Mouse (Mus musculus): ENCODE results near the gene Sgo1. TPM values are rescaled to one million over a fixed set of nuclear protein-coding genes. Genes with fewer than 3 reads are reported as not detected.
"Not testable (repeated sequence)": the region's sequence is repeated elsewhere in the genome, so short reads cannot be mapped to it uniquely, and the experiment has no call there.

The Sgo1 gene
- polyA plus RNA-seq, 1 experiment from 2014 or later, result 54.4 TPM

GRCm38 (mm10) chr17:53658668-53659067 is 30.5 kb downstream of the Sgo1 start:
- ATAC-seq (ENCODE audit: insufficient number of reproducible peaks, low FRiP score, low TSS enrichment, low read depth), result no peak
- no peak overlapping the region for H3K4me2 ChIP-seq (ENCODE audit: low read depth, severe bottlenecking)
- H3K4me1 ChIP-seq (ENCODE audit: control insufficient read depth, insufficient read depth, low read length), result no peaks in the 10 kb centered on the region
- H3K36me3 ChIP-seq (ENCODE audit: control insufficient read depth, insufficient read depth, low read length), result no peaks in the 10 kb centered on the region
- no peaks in the 10 kb centered on the region for H3K9me3 ChIP-seq (ENCODE audit: control insufficient read depth, low read length)
- no peak for DNase-seq (ENCODE audit: low spot score)
- H3K27ac ChIP-seq (replicated peaks; ENCODE audit: low read depth, low read length), result no peak overlapping the region
- H3K4me3 ChIP-seq (ENCODE audit: low read depth, low read length), result no peak overlapping the region
- no peaks in the 10 kb centered on the region for H3K27me3 ChIP-seq (ENCODE audit: control insufficient read depth, insufficient read depth, low read length)
- H3K9ac ChIP-seq (ENCODE audit: low read length), result no peak overlapping the region
- 89% methylated on average over 2 of the region's 2 CpGs for WGBS

- not testable (repeated sequence) for H3K27ac ChIP-seq (replicated peaks; ENCODE audit: low read depth, low read length); H3K4me1 ChIP-seq (ENCODE audit: control insufficient read depth, insufficient read depth, low read length); H3K4me3 ChIP-seq (ENCODE audit: low read depth, low read length); H3K36me3 ChIP-seq (ENCODE audit: control insufficient read depth, insufficient read depth, low read length); H3K27me3 ChIP-seq (ENCODE audit: control insufficient read depth, insufficient read depth, low read length); DNase-seq (ENCODE audit: low spot score); ATAC-seq (ENCODE audit: insufficient number of reproducible peaks, low FRiP score, low TSS enrichment, low read depth); H3K9me3 ChIP-seq (ENCODE audit: control insufficient read depth, low read length); H3K9ac ChIP-seq (ENCODE audit: low read length); H3K4me2 ChIP-seq (ENCODE audit: low read depth, severe bottlenecking)
- WGBS, result 74% methylated on average over 2 of the region's 2 CpGs
Measured at GRCm38 (mm10) chr17:53657391-53657790, 31.7 kb downstream of the Sgo1 start.

GRCm38 (mm10) chr17:53656369-53656860 is 32.7 kb downstream of the Sgo1 start:
- DNase-seq (ENCODE audit: low spot score) (no peak), ATAC-seq (ENCODE audit: insufficient number of reproducible peaks, low FRiP score, low TSS enrichment, low read depth) (no peak)
- Histone ChIP-seq H3K4me1 (ENCODE audit: control insufficient read depth, insufficient read depth, low read length) (no peaks in the 10 kb centered on the region), H3K9me3 (ENCODE audit: control insufficient read depth, low read length) (no peaks in the 10 kb centered on the region), H3K9ac (ENCODE audit: low read length) (no peak overlapping the region), H3K4me3 (ENCODE audit: low read depth, low read length) (no peak overlapping the region), H3K27ac (replicated peaks; ENCODE audit: low read depth, low read length) (no peak overlapping the region), H3K4me2 (ENCODE audit: low read depth, severe bottlenecking) (no peak overlapping the region), H3K36me3 (ENCODE audit: control insufficient read depth, insufficient read depth, low read length) (no peaks in the 10 kb centered on the region), H3K27me3 (ENCODE audit: control insufficient read depth, insufficient read depth, low read length) (no peaks in the 10 kb centered on the region)
- WGBS, result 54% methylated on average over 6 of the region's 6 CpGs

- no peaks in the 10 kb centered on the region for H3K9me3 ChIP-seq (ENCODE audit: control insufficient read depth, low read length)
Measured at GRCm38 (mm10) chr17:53655959-53656358, 33.2 kb downstream of the Sgo1 start.

GRCm38 (mm10) chr17:53655081-53655480 is 34.1 kb downstream of the Sgo1 start:
- no peak overlapping the region for H3K4me2 ChIP-seq (ENCODE audit: low read depth, severe bottlenecking)
- no peak overlapping the region for H3K27ac ChIP-seq (replicated peaks; ENCODE audit: low read depth, low read length)
- ATAC-seq (ENCODE audit: insufficient number of reproducible peaks, low FRiP score, low TSS enrichment, low read depth), result no peak
- no peaks in the 10 kb centered on the region for H3K9me3 ChIP-seq (ENCODE audit: control insufficient read depth, low read length)
- no peaks in the 10 kb centered on the region for H3K27me3 ChIP-seq (ENCODE audit: control insufficient read depth, insufficient read depth, low read length)
- no peaks in the 10 kb centered on the region for H3K36me3 ChIP-seq (ENCODE audit: control insufficient read depth, insufficient read depth, low read length)
- no peaks in the 10 kb centered on the region for H3K4me1 ChIP-seq (ENCODE audit: control insufficient read depth, insufficient read depth, low read length)
- no peak overlapping the region for H3K4me3 ChIP-seq (ENCODE audit: low read depth, low read length)
- DNase-seq (ENCODE audit: low spot score), result no peak
- H3K9ac ChIP-seq (ENCODE audit: low read length), result no peak overlapping the region
- 88% methylated on average over 6 of the region's 6 CpGs for WGBS

More at GRCm38 (mm10) chr17:53655959-53656358, 33.2 kb downstream of the Sgo1 start:
- DNase-seq (ENCODE audit: low spot score), result no peak
- ATAC-seq (ENCODE audit: insufficient number of reproducible peaks, low FRiP score, low TSS enrichment, low read depth), result no peak
- no peak overlapping the region for H3K9ac ChIP-seq (ENCODE audit: low read length)
- no peak overlapping the region for H3K4me3 ChIP-seq (ENCODE audit: low read depth, low read length)
- H3K4me2 ChIP-seq (ENCODE audit: low read depth, severe bottlenecking), result no peak overlapping the region
- H3K4me1 ChIP-seq (ENCODE audit: control insufficient read depth, insufficient read depth, low read length), result no peaks in the 10 kb centered on the region
- no peak overlapping the region for H3K27ac ChIP-seq (replicated peaks; ENCODE audit: low read depth, low read length)
- no peaks in the 10 kb centered on the region for H3K27me3 ChIP-seq (ENCODE audit: control insufficient read depth, insufficient read depth, low read length)
- no peaks in the 10 kb centered on the region for H3K36me3 ChIP-seq (ENCODE audit: control insufficient read depth, insufficient read depth, low read length)
- WGBS, result 90% methylated on average over 2 of the region's 2 CpGs

GRCm38 (mm10) chr17:53654596-53654995 is 34.5 kb downstream of the Sgo1 start:
- no peaks in the 10 kb centered on the region for H3K4me1 ChIP-seq (ENCODE audit: control insufficient read depth, insufficient read depth, low read length)
- H3K9ac ChIP-seq (ENCODE audit: low read length), result no peak overlapping the region
- ATAC-seq (ENCODE audit: insufficient number of reproducible peaks, low FRiP score, low TSS enrichment, low read depth) (no peak), DNase-seq (ENCODE audit: low spot score) (no peak)
- H3K27ac ChIP-seq (replicated peaks; ENCODE audit: low read depth, low read length), result no peak overlapping the region
- H3K4me2 ChIP-seq (ENCODE audit: low read depth, severe bottlenecking), result no peak overlapping the region
- no peaks in the 10 kb centered on the region for H3K9me3 ChIP-seq (ENCODE audit: control insufficient read depth, low read length)
- no peak overlapping the region for H3K4me3 ChIP-seq (ENCODE audit: low read depth, low read length)
- H3K27me3 ChIP-seq (ENCODE audit: control insufficient read depth, insufficient read depth, low read length), result no peaks in the 10 kb centered on the region
- WGBS, result 81% methylated on average over 4 of the region's 4 CpGs
- H3K36me3 ChIP-seq (ENCODE audit: control insufficient read depth, insufficient read depth, low read length), result no peaks in the 10 kb centered on the region

GRCm38 (mm10) chr17:53650251-53650661 is 38.9 kb downstream of the Sgo1 start:
- Histone ChIP-seq H3K4me3 (ENCODE audit: low read depth, low read length) (no peak overlapping the region), H3K9ac (ENCODE audit: low read length) (no peak overlapping the region), H3K4me1 (ENCODE audit: control insufficient read depth, insufficient read depth, low read length) (no peaks in the 10 kb centered on the region), H3K27me3 (ENCODE audit: control insufficient read depth, insufficient read depth, low read length) (no peaks in the 10 kb centered on the region), H3K27ac (replicated peaks; ENCODE audit: low read depth, low read length) (no peak overlapping the region), H3K36me3 (ENCODE audit: control insufficient read depth, insufficient read depth, low read length) (no peaks in the 10 kb centered on the region), H3K4me2 (ENCODE audit: low read depth, severe bottlenecking) (no peak overlapping the region), H3K9me3 (ENCODE audit: control insufficient read depth, low read length) (no peaks in the 10 kb centered on the region)
- ATAC-seq (ENCODE audit: insufficient number of reproducible peaks, low FRiP score, low TSS enrichment, low read depth) (no peak), DNase-seq (ENCODE audit: low spot score) (no peak)
- WGBS, result 91% methylated on average over 2 of the region's 2 CpGs

- ATAC-seq (ENCODE audit: insufficient number of reproducible peaks, low FRiP score, low TSS enrichment, low read depth), result no peak
- Histone ChIP-seq H3K36me3 (ENCODE audit: control insufficient read depth, insufficient read depth, low read length) (no peaks in the 10 kb centered on the region), H3K9ac (ENCODE audit: low read length) (no peak overlapping the region), H3K27me3 (ENCODE audit: control insufficient read depth, insufficient read depth, low read length) (no peaks in the 10 kb centered on the region), H3K4me1 (ENCODE audit: control insufficient read depth, insufficient read depth, low read length) (no peaks in the 10 kb centered on the region), H3K27ac (replicated peaks; ENCODE audit: low read depth, low read length) (no peak overlapping the region), H3K4me3 (ENCODE audit: low read depth, low read length) (no peak overlapping the region), H3K9me3 (ENCODE audit: control insufficient read depth, low read length) (no peaks in the 10 kb centered on the region), H3K4me2 (ENCODE audit: low read depth, severe bottlenecking) (no peak overlapping the region)
- 78% methylated on average over 4 of the region's 4 CpGs for WGBS
- no peak for DNase-seq (ENCODE audit: low spot score)
Measured at GRCm38 (mm10) chr17:53643360-53643759, 45.8 kb downstream of the Sgo1 start.

- no peaks in the 10 kb centered on the region for H3K36me3 ChIP-seq (ENCODE audit: control insufficient read depth, insufficient read depth, low read length)
- H3K27ac ChIP-seq (replicated peaks; ENCODE audit: low read depth, low read length), result no peak overlapping the region
- ATAC-seq (ENCODE audit: insufficient number of reproducible peaks, low FRiP score, low TSS enrichment, low read depth) (no peak), DNase-seq (ENCODE audit: low spot score) (no peak)
- H3K27me3 ChIP-seq (ENCODE audit: control insufficient read depth, insufficient read depth, low read length), result no peaks in the 10 kb centered on the region
- H3K4me1 ChIP-seq (ENCODE audit: control insufficient read depth, insufficient read depth, low read length), result no peaks in the 10 kb centered on the region
- H3K9me3 ChIP-seq (ENCODE audit: control insufficient read depth, low read length), result no peaks in the 10 kb centered on the region
- H3K9ac ChIP-seq (ENCODE audit: low read length), result no peak overlapping the region
- H3K4me3 ChIP-seq (ENCODE audit: low read depth, low read length), result no peak overlapping the region
- no peak overlapping the region for H3K4me2 ChIP-seq (ENCODE audit: low read depth, severe bottlenecking)
Measured at GRCm38 (mm10) chr17:53631344-53631743, 57.8 kb downstream of the Sgo1 start.

Data from limb, embryonic 11.5 days (tissue).